Mouse (Mus musculus) thymus, adult 2 months (tissue): Measurements from ENCODE around the gene Taar8a.

Experiments
- CTCF ChIP-seq: fragments of 200-500 bp; IDR thresholded peaks from 2 replicates; pipeline ENCODE4 v1.5.1; 2012; ENCODE audit warnings: mild to moderate bottlenecking, control low read depth, low read length, moderate library complexity, borderline replicate concordance; ENCODE audit not compliant: control insufficient read depth, poor library complexity, insufficient read depth; ENCODE audit errors: extremely low read depth
- POLR2A ChIP-seq: fragments of 200-500 bp; IDR thresholded peaks from 2 replicates; pipeline ENCODE4 v1.6.1; 2012; ENCODE audit warnings: mild to moderate bottlenecking, low read length, control low read depth, moderate library complexity; ENCODE audit not compliant: control insufficient read depth, poor library complexity, insufficient read depth; ENCODE audit errors: extremely low read depth

DNA sequence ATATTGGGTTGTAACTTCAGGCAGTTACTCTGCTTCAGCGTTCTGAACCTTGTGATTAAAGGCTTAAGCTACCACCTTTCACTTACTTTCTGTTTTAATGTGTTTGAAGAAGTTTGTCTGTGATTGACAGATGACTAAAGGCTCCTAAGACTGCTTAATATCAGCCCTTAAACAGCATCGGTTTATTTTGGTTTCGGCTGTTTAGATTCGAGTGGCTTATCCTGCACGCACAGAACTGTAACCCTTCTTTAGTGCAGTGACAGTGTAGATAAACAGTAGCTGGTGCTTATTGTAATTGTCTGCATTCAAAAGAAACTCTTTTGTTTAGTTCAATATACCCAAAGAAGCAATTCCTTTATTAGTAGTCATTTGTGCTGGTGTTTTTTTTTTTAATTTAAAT, 24.3 kb upstream of the Taar8a start:
- TF ChIP-seq CTCF, result no peak
- no peak for TF ChIP-seq POLR2A
